Mouse (Mus musculus): ENCODE measurements around the gene Fam136a. TPM values are rescaled to one million over a fixed set of nuclear protein-coding genes. Genes with fewer than 3 reads are reported as not detected.
A peak's percentile ranks its signal among the peaks of the same experiment; 100 is the strongest.
"Not testable (repeated sequence)": the region's sequence is repeated elsewhere in the genome, so short reads cannot be mapped to it uniquely, and the experiment has no call there.

Gene Fam136a
- total RNA-seq, 1 experiment from 2014 or later, result 66.4 TPM

DNA sequence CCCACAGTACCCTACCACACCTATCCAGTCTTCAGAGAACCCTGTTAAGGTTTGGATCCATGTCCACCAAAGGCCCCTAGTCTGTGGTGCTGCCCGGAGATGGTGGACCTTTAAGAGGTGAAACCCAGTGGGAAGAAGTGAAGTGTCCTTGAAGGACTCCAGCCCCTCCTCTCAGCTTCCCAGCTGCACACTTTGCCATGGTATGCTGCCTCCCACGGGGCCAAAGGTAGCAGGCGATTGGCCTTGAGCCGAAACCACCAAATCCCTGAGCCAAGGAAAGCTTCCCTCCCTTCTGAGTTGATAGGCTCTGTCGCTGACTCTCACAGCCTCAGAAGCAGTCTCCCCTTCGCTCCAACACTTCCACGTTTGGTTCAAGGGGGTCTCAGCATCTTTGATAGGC, 4.8 kb upstream of the Fam136a start:
- no peak for ATAC-seq (replicated peaks in 1 of 2; ENCODE audit: insufficient read depth in 1 of 2, low FRiP score in 2 of 2, low TSS enrichment in 1 of 2, low read depth in 1 of 2, poor library complexity in 2 of 2, severe bottlenecking in 2 of 2)

DNA sequence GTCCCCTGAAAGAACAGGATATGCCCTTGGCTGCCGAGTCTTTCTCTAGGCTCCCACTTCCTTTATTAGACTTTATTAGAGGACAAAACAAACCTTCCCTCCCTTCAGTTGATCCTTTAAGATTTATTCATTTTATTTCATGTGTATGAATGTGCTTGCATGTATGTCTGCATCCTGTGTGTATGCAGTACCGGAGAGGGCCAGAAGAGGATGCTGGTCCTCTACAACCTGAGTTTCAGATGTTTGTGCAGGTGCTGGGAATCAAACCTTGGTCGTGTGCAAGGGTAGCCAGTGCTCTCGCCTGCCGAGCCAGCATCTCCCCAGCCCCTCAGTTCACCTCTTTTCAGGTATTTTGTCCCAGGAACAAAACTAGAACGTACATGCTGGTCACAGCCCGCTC, 4.1 kb upstream of the Fam136a start:
- ATAC-seq (replicated peaks in 1 of 2; ENCODE audit: insufficient read depth in 1 of 2, low FRiP score in 2 of 2, low TSS enrichment in 1 of 2, low read depth in 1 of 2, poor library complexity in 2 of 2, severe bottlenecking in 2 of 2), result no peak

DNA sequence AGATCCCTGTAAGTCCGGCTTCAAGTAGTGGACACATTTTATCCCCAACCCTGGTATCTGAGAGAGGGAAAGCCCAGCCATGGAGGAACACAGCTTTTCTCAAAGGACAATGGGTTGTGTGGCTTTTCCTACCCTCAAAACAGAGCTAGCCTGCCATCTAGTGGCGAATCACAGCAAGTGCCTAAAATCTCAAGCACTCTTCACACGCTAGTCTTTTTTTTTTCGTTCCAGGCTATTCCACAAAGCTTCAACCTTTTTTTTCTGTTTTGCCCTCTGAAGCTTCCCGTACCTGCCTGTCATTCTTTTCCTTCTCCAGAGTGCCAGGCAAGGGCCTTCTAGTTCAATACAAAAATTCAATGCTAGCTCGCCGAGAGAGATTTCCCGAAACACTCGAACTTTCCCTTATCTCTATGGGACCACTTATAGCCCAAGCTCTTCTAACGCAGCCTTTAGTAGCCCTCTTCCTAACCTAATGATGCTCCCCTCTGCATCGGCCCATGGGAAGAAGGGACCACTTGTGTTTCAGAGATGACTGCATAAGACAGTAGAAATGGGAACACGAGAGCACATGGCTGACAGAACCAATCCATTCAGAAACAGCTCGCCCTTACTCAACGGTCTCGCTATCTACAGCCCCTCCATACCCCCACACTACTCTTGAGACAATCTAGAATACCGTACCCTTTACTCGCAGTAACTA, 854 bp upstream of the Fam136a start:
- peak; percentile 44 to 59 for ATAC-seq (replicated peaks in 1 of 2; ENCODE audit: insufficient read depth in 1 of 2, low FRiP score in 2 of 2, low TSS enrichment in 1 of 2, low read depth in 1 of 2, poor library complexity in 2 of 2, severe bottlenecking in 2 of 2)

DNA sequence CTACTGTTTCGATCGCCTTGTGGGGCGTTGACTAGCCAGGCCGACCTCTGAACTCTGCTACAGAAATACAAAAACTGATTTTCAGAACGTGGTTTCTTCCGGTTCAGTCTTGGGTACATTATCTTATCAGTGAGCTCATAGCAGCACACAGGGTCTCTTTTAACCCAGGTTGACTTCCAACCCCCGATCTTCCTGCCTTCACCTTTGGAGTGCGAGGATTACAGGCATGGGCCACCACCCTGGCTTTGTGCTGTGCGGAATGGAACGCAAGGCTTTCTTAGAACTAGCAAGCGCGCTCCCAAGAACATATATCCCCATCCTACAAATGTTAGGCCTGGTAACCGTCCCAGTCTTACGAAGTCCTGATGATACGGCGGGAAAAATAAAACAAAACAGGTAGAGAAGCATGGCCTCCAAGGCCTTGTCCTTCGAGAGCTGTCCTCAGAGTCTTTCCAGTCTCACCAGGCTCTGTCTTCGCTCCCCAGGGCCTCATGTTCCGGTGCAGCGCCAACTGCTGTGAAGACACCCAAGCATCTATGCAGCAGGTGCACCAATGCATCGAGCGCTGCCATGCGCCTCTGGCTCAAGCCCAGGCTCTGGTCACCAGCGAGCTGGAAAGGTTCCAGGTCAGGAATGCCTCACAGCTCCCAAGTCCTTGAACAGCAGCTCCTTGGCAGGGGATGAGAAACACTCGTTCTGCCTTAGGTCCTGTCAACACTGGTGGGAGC, 843 bp downstream of the Fam136a start:
- ATAC-seq (replicated peaks in 1 of 2; ENCODE audit: insufficient read depth in 1 of 2, low FRiP score in 2 of 2, low TSS enrichment in 1 of 2, low read depth in 1 of 2, poor library complexity in 2 of 2, severe bottlenecking in 2 of 2), result no peak

DNA sequence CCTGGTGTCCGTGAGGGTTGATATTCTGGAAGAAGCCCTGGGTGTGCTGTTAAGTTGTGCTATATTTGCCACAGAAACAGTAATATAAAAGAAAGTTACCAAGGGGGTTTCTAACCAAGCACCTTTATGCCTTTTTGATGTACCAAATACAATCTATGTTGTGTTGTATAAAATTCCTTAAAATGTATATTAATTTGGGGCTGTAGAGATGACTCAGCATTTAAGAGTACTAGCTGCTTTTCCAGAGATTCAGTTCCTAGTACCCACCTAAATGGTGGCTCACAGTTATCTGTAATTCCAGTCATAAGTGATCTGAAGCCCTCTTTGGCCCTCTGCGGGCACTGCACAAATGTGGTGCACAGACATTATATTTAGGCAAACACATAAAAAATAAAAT, 1.4 kb downstream of the Fam136a start:
- no peak for ATAC-seq (replicated peaks in 1 of 2; ENCODE audit: insufficient read depth in 1 of 2, low FRiP score in 2 of 2, low TSS enrichment in 1 of 2, low read depth in 1 of 2, poor library complexity in 2 of 2, severe bottlenecking in 2 of 2)

DNA sequence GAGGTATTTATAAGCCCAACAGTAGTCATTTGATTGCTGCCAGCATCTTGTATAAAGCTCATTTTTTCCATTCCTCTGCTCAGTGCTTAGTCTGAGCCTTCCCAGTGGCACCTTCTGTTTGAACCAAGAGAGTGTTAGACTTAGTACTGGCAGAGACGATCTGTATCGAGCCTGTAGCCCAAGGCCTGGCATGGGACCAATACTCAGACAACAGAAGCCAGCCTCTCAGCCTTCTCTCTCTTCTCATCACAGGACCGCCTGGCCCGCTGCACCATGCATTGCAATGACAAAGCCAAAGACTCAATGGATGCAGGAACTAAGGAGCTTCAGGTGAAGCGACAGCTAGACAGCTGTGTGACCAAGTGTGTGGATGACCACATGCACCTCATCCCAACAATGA, 3.0 kb downstream of the Fam136a start:
- no peak for ATAC-seq (replicated peaks in 1 of 2; ENCODE audit: insufficient read depth in 1 of 2, low FRiP score in 2 of 2, low TSS enrichment in 1 of 2, low read depth in 1 of 2, poor library complexity in 2 of 2, severe bottlenecking in 2 of 2)

DNA sequence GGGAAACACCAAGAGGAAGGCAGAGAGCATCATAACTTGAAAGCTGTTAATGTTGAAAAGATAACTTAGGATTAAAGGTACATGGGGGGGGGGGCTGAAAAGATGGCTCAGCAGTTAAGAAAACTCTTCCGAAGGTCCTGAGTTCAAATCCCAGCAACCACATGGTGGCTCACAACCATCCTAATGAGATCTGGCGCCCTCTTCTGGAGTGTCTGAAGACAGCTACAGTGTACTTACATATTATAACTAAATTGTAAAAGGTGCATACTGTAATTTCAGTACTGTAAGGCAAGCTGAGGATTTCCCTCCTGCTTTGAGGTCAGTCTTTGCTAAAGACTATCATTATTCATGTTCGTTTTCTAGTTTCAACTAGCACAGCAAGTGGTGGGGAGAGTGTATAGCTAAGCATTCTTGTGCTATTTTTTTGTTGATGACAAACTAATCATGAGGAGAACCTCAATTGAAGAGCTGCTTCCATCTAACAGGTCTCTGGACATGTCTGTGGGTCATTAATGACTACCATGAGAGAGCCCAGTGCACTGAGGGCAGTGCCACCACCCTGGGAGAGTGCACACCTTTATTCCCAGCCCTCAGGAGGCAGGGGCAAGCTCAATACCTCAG, 4.8 kb downstream of the Fam136a start:
- ATAC-seq (replicated peaks in 1 of 2; ENCODE audit: insufficient read depth in 1 of 2, low FRiP score in 2 of 2, low TSS enrichment in 1 of 2, low read depth in 1 of 2, poor library complexity in 2 of 2, severe bottlenecking in 2 of 2), result no peak

DNA sequence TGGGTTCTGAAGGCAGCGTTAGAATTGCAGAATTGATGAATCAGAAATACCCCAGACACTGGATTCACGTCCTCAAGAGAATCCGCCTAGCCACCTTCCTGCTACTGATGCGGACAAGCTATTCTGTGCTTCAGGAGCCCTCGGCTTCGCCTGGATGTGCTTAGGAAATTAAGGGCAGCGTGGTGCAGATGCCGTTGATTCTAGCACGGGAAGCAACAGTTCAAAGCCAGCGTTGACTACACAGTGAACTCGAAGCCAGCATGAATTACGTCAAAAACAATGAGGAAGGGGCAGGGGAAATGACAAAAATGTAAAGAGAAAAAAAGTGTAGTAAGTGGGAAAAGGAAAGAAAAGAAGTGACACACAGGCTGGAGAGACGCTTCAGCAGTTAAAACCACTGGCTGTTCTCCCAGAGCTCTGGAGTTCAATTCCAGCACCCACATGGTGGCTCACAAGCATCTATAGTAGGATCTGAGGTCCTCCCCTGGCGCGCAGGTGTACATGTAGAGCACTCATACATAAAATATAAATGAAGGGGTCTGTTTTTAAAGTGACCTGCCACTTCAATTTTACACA, 5.4 kb downstream of the Fam136a start, which contains the start of gene Snrpg:
Gene Snrpg, plus strand, starts transcription at position 541 of the 576 bp plus-strand sequence.
- peak in 1 of 2 experiments; percentile 14; a peak in 2 of 4 replicates for ATAC-seq (replicated peaks in 1 of 2; ENCODE audit: insufficient read depth in 1 of 2, low FRiP score in 2 of 2, low TSS enrichment in 1 of 2, low read depth in 1 of 2, poor library complexity in 2 of 2, severe bottlenecking in 2 of 2)

DNA sequence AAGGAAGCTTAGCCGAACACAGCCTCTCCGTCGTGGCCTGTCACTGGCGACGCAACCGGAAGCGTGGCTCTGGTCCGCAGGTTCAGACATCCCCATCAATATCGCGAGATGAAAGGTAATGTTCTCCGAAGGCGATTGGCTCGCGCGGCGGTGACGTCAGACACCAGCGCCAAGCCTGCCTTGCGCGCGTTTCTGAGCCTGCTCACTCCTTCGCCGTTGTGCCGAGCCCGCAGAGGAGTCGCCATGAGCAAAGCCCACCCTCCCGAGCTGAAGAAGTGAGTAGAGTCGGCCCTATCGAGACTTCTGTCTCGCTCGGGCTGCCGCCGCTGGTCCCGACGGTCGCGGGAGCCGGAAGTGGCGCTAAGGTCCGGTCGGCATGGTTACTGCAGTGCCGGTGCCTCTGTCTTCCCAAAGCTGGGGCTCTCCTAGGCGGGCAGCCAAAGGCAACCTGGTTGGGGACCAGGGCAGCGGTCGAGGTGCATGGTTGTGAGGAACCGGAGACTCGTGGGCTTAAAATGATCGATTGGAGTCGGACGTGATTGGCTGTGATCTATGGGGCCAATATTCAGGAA, 6.0 kb downstream of the Fam136a start:
- ATAC-seq (replicated peaks in 1 of 2; ENCODE audit: insufficient read depth in 1 of 2, low FRiP score in 2 of 2, low TSS enrichment in 1 of 2, low read depth in 1 of 2, poor library complexity in 2 of 2, severe bottlenecking in 2 of 2), result peak; percentile 96 to 97

DNA sequence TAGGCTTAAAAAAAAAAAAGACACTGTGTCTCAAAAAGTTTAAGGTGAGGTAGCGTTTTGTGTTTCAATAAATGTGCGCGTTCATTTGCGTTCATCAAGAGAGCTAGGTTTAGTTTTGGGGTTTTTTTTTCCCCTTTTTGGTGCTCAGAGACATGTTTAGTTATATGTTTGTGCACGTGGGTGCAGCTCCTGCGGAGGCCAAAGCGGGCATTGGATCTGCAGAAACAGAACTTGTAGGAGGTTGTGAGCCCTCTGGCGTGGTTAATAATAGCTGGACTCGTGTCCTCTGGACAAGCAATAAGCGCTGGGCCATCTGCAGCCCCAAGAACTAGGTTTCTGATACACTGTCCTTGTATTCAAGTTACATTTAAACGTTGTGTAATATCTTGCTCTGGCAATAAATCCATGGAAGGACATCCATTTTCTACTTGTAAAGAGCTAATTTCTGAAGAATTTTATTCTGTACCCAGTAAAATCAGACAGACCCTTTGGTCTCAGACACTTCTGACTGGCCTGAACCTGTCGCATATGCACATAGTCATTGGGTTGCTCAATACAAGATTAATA, 6.6 kb downstream of the Fam136a start:
- ATAC-seq (replicated peaks in 1 of 2; ENCODE audit: insufficient read depth in 1 of 2, low FRiP score in 2 of 2, low TSS enrichment in 1 of 2, low read depth in 1 of 2, poor library complexity in 2 of 2, severe bottlenecking in 2 of 2), result no peak

DNA sequence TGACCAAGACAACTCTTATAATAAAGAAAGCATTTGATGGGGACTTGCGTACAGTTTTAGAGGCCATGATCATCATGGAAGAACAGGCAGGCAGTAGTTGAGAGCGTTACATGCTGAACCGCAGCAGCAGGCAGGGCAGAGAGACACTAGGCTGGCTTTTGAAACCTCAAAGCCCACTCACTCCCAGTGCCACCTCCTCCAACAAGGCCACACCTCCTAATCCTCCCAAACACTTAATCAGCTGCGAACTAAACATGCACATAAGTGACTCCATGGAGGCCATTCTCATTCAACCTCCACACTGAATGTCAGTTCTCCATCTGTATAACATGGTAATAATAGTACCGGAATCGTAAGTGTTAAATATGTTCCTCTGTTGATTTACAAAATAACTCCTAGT, 8.1 kb downstream of the Fam136a start:
- no peak for ATAC-seq (replicated peaks in 1 of 2; ENCODE audit: insufficient read depth in 1 of 2, low FRiP score in 2 of 2, low TSS enrichment in 1 of 2, low read depth in 1 of 2, poor library complexity in 2 of 2, severe bottlenecking in 2 of 2)

DNA sequence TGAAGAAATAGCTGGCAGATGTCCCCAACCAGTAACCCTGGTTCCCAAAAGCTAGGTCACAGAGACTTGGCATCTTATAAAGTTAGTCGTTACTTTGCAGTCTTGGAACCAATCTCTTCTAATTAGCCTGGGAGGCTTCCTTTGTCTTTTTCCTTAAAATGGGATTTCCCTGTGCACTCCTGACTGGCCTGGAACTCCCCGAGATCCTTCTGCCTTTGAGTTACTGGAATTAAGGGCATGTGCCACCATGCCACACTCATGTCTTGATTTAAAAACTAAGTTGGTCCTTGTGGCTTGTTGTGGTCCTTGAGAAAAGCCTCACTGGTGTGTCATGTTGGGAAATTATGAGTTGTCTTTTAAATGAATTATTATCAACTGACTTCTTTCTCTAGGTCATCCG, 12.9 kb downstream of the Fam136a start:
- no peak for ATAC-seq (replicated peaks in 1 of 2; ENCODE audit: insufficient read depth in 1 of 2, low FRiP score in 2 of 2, low TSS enrichment in 1 of 2, low read depth in 1 of 2, poor library complexity in 2 of 2, severe bottlenecking in 2 of 2)

DNA sequence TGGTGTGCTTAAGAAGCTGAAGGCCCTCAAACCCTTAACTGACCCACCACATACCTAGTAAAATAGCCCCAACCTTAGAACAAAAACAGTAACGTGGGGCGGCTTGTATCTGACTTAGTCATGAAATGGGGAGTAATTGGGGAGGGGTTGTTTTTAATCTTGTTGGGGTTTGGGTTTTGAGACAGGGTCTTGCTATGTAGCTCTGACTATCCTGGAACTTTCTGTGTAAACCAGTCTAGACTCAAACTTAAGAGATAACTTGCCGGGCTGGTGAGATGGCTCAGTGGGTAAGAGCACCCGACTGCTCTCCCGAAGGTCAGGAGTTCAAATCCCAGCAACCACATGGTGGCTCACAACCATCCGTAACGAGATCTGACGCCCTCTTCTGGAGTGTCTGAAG, 14.7 kb downstream of the Fam136a start:
- ATAC-seq (replicated peaks in 1 of 2; ENCODE audit: insufficient read depth in 1 of 2, low FRiP score in 2 of 2, low TSS enrichment in 1 of 2, low read depth in 1 of 2, poor library complexity in 2 of 2, severe bottlenecking in 2 of 2), result not testable (repeated sequence)

DNA sequence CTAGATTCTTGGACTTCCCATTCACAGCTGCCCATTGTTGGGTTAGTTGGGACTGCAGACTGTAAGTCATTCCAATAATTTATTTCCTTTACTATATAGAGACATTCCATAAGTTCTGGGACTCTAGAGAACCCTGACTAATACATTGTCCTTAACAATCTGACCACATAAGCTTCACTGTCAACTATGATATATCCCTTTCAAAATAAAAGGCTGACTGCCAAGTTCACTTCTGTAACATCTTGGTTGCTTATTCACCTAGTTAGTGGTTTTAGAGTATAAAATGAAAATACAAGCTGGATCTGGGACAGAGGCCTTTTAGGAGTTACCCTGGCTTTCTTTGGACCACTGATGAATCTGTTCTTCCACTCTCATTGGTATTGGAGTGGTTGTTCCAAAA, 17.1 kb downstream of the Fam136a start:
- no peak for ATAC-seq (replicated peaks in 1 of 2; ENCODE audit: insufficient read depth in 1 of 2, low FRiP score in 2 of 2, low TSS enrichment in 1 of 2, low read depth in 1 of 2, poor library complexity in 2 of 2, severe bottlenecking in 2 of 2)

DNA sequence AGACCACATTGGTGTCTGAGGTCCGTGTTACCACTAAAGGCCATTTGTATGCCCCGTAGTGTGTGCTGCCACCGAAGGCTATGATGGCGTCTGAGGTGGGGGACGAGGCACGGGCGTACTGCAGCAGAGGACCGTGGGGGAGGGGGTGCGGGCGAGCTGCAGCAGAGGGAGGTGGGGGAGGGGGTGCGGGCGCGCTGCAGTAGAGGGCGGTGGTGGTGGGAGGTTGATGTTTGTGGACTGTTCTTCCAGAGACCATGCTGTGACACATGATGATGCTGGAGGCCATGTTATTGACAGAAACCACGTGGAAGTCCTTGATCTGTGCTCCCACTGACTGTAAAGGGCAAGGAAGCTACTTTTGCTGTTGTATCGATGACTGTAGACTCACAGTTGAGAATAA, 17.9 kb downstream of the Fam136a start:
- ATAC-seq (replicated peaks in 1 of 2; ENCODE audit: insufficient read depth in 1 of 2, low FRiP score in 2 of 2, low TSS enrichment in 1 of 2, low read depth in 1 of 2, poor library complexity in 2 of 2, severe bottlenecking in 2 of 2), result no peak

DNA sequence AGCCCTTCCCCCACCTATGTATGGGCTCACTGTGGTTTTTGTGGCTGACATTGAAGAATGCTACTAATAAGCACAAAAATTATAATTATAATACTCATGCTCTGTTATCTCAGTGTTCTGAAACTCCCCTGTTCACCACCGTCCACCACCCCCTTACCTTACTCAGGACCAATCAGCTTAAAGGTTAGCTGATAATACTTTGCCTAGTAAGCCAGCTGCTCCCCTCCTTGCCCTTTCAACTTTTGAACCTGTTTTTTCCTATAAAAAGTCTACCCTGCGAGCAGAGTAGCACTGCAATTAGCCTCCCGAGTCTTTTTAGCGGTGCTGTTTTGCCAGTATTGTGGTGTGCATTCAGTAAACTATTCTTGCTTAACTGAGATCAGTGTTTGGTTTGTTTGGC, 19.2 kb downstream of the Fam136a start:
- ATAC-seq (replicated peaks in 1 of 2; ENCODE audit: insufficient read depth in 1 of 2, low FRiP score in 2 of 2, low TSS enrichment in 1 of 2, low read depth in 1 of 2, poor library complexity in 2 of 2, severe bottlenecking in 2 of 2), result no peak

DNA sequence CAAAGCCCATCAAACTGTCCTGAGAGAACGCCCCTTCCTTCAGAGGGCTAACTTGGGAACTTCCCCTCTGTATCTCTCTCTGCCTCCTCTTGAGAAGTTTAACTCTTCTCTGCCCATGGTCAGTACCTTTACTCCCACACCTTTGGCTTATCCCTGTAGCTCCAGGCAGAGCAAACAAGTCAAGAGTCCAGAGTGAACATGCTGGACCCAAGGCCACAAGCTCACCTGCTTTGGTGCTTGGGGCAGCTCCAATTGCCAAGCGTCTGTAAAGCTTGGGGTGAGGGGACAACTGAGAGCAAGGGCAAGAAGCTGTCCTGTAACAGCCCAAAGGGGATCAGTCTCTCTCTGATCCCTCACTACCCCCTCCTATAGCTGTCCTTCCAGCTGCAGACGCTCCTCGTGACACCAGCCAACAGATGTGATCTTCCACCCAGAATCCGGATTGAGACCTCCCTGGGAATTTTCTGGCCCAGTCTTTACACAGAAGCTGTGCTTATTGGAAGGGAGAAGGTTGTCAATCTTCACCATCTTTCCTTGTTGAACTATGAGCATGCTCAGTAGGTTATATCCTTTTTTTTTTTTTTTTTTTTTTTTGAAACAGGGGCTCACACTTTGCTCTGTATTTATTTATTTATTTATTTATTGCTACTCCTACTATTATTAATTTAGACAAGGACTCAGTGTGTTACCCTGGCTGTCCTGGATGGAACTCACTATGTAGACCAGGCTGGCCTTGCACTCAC, 20.1 kb downstream of the Fam136a start:
- no peak for ATAC-seq (replicated peaks in 1 of 2; ENCODE audit: insufficient read depth in 1 of 2, low FRiP score in 2 of 2, low TSS enrichment in 1 of 2, low read depth in 1 of 2, poor library complexity in 2 of 2, severe bottlenecking in 2 of 2)
